Mouse (Mus musculus) myocyte (in vitro differentiated cells): ENCODE results near the gene Ndufb6.

Source experiments
- CEBPB ChIP-seq: IDR thresholded peaks from 2 replicates; pipeline ENCODE4 v1.6.1; 2011; ENCODE audit warnings: mild to moderate bottlenecking, moderate library complexity; ENCODE audit not compliant: poor library complexity, insufficient read depth, severe bottlenecking
- E2F4 ChIP-seq: IDR thresholded peaks from one replicate; pipeline ENCODE4 v1.6.1; 2011; ENCODE audit warnings: mild to moderate bottlenecking, control low read depth, moderate library complexity; ENCODE audit not compliant: insufficient read depth
- MAX ChIP-seq: IDR thresholded peaks from one replicate; pipeline ENCODE4 v1.6.1; 2011; ENCODE audit warnings: low read depth, mild to moderate bottlenecking, control low read depth
- MYOD1 ChIP-seq, 3 experiments: IDR thresholded peaks; one replicate each; pipeline ENCODE4 v1.6.1; 2011; ENCODE audit warnings: control low read depth in 2 of 3, low read depth in 2 of 3, mild to moderate bottlenecking in 2 of 3, moderate library complexity in 1 of 3; ENCODE audit not compliant: insufficient read length in 2 of 3, control insufficient read depth in 1 of 3
- MYOG ChIP-seq, 3 experiments: IDR thresholded peaks; one replicate each; pipeline ENCODE4 v1.6.1; 2011; ENCODE audit warnings: control low read depth in 2 of 3, low read depth in 2 of 3, mild to moderate bottlenecking in 2 of 3; ENCODE audit not compliant: insufficient read length in 2 of 3, control insufficient read depth in 1 of 3, insufficient read depth in 1 of 3
- POLR2A ChIP-seq: IDR thresholded peaks from one replicate; pipeline ENCODE4 v1.6.1; 2011; ENCODE audit warnings: low read depth, mild to moderate bottlenecking, control low read depth, moderate library complexity; ENCODE audit not compliant: insufficient read length
- POLR2AphosphoS2 ChIP-seq: IDR thresholded peaks from one replicate; pipeline ENCODE4 v1.6.1; 2011; ENCODE audit warnings: low read depth, control low read depth; ENCODE audit not compliant: insufficient read length
- TCF12 ChIP-seq: IDR thresholded peaks from one replicate; pipeline ENCODE4 v1.6.1; 2011; ENCODE audit warnings: mild to moderate bottlenecking, control low read depth; ENCODE audit not compliant: poor library complexity, insufficient read depth, severe bottlenecking
- TCF3 ChIP-seq: IDR thresholded peaks from one replicate; pipeline ENCODE4 v1.6.1; 2011; ENCODE audit warnings: low read depth, control low read depth; ENCODE audit not compliant: insufficient read length

GRCm38 (mm10) chr4:40299169-40299568, 19.9 kb upstream of the Ndufb6 start:
- no peak for TF ChIP-seq TCF3
- TF ChIP-seq POLR2A: no peak
- TF ChIP-seq TCF12: no peak
- TF ChIP-seq MYOD1 (IDR thresholded peaks at IDR 0.05; ENCODE audit: control insufficient read depth in 1 of 3, insufficient read length in 2 of 3, low read depth in 2 of 3): no peak
- no peak for TF ChIP-seq MAX
- no peak for TF ChIP-seq MYOG (IDR thresholded peaks at IDR 0.05; ENCODE audit: control insufficient read depth in 1 of 3, insufficient read depth in 1 of 3, insufficient read length in 2 of 3, low read depth in 2 of 3)
- no peak for TF ChIP-seq E2F4
- TF ChIP-seq POLR2AphosphoS2: no peak
- TF ChIP-seq CEBPB: no peak
